Mouse (Mus musculus) hindbrain, embryonic 12.5 days (tissue): Measurements from ENCODE around the gene H2-Oa. TPM values are rescaled to one million over a fixed set of nuclear protein-coding genes. Genes with fewer than 3 reads are reported as not detected.

Experiments
- ATAC-seq: fragments of 200-750 bp; cut with Nextera tagmentation; 2 replicates; pipeline ENCODE4 v1.8.0; 2017; ENCODE audit warnings: moderate TSS enrichment; ENCODE audit not compliant: low FRiP score
- H3K27ac ChIP-seq: fragments of 300-500 bp; sonication (generic); 2 replicates; pipeline ENCODE4 v1.5.1; 2016; ENCODE audit warnings: mild to moderate bottlenecking
- H3K27me3 ChIP-seq: fragments of 300-500 bp; sonication (generic); 2 replicates; pipeline ENCODE4 v1.6.1; 2016; ENCODE audit warnings: mild to moderate bottlenecking
- H3K36me3 ChIP-seq: fragments of 300-500 bp; sonication (generic); 2 replicates; pipeline ENCODE4 v1.6.1; 2016; ENCODE audit warnings: mild to moderate bottlenecking
- H3K4me1 ChIP-seq: fragments of 300-500 bp; sonication (generic); 2 replicates; pipeline ENCODE4 v1.6.1; 2016
- H3K4me2 ChIP-seq: fragments of 300-500 bp; sonication (generic); replicated peaks from 2 replicates; pipeline ENCODE4 v1.6.1; 2016; ENCODE audit warnings: mild to moderate bottlenecking
- H3K4me3 ChIP-seq: fragments of 300-500 bp; sonication (generic); 2 replicates; pipeline ENCODE4 v1.5.1; 2016; ENCODE audit warnings: mild to moderate bottlenecking
- H3K9ac ChIP-seq: fragments of 300-500 bp; sonication (generic); 2 replicates; pipeline ENCODE4 v1.6.1; 2016; ENCODE audit warnings: mild to moderate bottlenecking, moderate library complexity
- H3K9me3 ChIP-seq: fragments of 300-500 bp; sonication (generic); replicated peaks from 2 replicates; pipeline ENCODE4 v1.6.1; 2016; ENCODE audit warnings: mild to moderate bottlenecking
- WGBS: fragments of 180-500 bp; shearing (Covaris S2); methylation state at CpG from one replicate; pipeline ENCODE4 v1.1.7; 2016; 5-methylcytosine and 5-hydroxymethylcytosine counted together
- polyA plus RNA-seq: library from polyadenylated mRNA; unstranded; fragments of >200 nt; fragmentation: Nextera tagmentation; extraction: Ambion mirVana; gene quantifications from 2 replicates; pipeline ENCODE4 v1.2.1, GENCODE M21; 2016

Gene H2-Oa
- polyA plus RNA-seq, result 0.29 and 0.39 TPM in 2 replicates

- 0 out of 2 replicates have a peak, but pooled peaks cover 3% of the 10 kb centered on the region for H3K4me1 ChIP-seq
- H3K9me3 ChIP-seq, result no peaks in the 10 kb centered on the region
- ATAC-seq, result no peak
- H3K4me3 ChIP-seq, result no peak within 1 kb of the TSS
- no peak within 1 kb of the TSS; the same call in 1 of the 2 replicates for H3K9ac ChIP-seq
- H3K27me3 ChIP-seq, result no peaks in the 10 kb centered on the region
- no peak within 1 kb of the TSS for H3K27ac ChIP-seq
- 42% methylated on average over 11 of the region's 11 CpGs for WGBS
- H3K36me3 ChIP-seq, result no peaks in the 10 kb centered on the region
- H3K4me2 ChIP-seq, result no peak within 1 kb of the TSS
Measured at GRCm38 (mm10) chr17:34092197-34092875, at the start of gene H2-Oa. H2-Oa (plus strand) TSS chr17:34092340.

- ATAC-seq, result no peak
- Histone ChIP-seq H3K9ac (no peak overlapping the region), H3K9me3 (peaks cover 5% of the 10 kb centered on the region; the same call in 1 of the 2 replicates), H3K36me3 (no peaks in the 10 kb centered on the region), H3K4me1 (peaks cover 13% of the 10 kb centered on the region), H3K4me3 (no peak overlapping the region), H3K27me3 (peaks cover 9% of the 10 kb centered on the region; the same call in 1 of the 2 replicates), H3K4me2 (no peak overlapping the region), H3K27ac (no peak overlapping the region)
- 80% methylated on average over 14 of the region's 14 CpGs for WGBS
Measured at GRCm38 (mm10) chr17:34045941-34046340, 46.2 kb upstream of the H2-Oa start.

DNA sequence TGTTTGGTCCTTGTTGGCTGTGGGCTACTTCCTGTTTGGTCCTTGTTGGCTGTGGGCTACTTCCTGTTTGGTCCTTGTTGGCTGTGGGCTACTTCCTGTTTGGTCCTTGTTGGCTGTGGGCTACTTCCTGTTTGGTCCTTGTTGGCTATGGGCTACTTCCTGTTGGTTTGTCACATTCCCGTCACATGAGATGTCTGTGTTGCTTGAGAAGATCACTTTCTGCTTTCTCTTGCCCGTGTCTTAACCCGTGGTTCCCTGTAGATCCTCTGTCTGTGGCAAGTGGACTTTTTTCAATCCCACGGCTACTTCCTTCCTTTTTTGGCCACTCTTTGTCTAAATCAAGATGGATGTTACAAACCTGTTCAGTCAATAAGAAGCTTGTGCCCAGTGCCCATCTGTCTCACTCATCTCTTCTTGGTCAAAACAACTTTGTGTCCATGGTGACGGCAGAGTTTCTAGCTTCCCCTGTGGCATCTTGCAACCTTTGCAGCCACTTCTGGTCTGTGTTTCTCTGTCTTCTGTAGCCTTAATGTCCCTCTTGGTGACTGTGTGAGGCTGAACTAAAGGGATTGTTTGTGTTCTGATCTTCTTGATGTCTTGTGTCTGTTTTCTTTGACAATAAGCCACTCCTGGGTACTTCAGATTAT is 44.6 kb upstream of the H2-Oa start:
- H3K9me3 ChIP-seq, result peaks cover 5% of the 10 kb centered on the region; the same call in 1 of the 2 replicates
- no peak overlapping the region for H3K4me2 ChIP-seq
- 0 out of 2 replicates have a peak, but pooled peaks cover 3% of the 10 kb centered on the region for H3K36me3 ChIP-seq
- H3K9ac ChIP-seq, result no peak overlapping the region
- H3K27me3 ChIP-seq, result no peaks in the 10 kb centered on the region
- no peak overlapping the region for H3K4me3 ChIP-seq
- WGBS, result 92% methylated on average over 5 of the region's 5 CpGs
- no peaks in the 10 kb centered on the region for H3K4me1 ChIP-seq
- no peak for ATAC-seq
- H3K27ac ChIP-seq, result no peak overlapping the region

DNA sequence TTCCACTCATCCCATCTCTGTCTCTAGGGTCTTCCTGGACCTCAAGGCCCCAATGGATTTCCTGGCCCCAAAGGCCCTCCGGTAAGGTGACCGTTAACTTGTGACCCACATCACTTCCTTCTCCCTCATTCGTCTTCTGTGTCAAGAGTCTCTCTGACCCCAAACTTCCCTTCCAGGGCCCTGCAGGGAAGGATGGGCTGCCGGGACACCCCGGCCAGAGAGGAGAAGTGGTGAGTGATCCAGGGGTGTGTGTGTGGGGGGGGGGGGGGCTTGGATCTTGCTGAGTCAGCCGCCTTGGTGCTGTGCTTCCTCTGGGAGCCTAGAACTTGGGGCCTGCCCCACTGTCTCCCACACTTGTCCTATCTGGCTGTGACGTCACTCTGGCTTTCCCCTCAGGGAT is 34.9 kb upstream of the H2-Oa start:
- H3K4me3 ChIP-seq, result no peak overlapping the region
- no peak overlapping the region for H3K27ac ChIP-seq
- no peak overlapping the region for H3K4me2 ChIP-seq
- H3K36me3 ChIP-seq, result 0 out of 2 replicates have a peak, but pooled peaks cover 17% of the 10 kb centered on the region
- no peak overlapping the region for H3K9ac ChIP-seq
- no peaks in the 10 kb centered on the region for H3K9me3 ChIP-seq
- no peak for ATAC-seq
- no peaks in the 10 kb centered on the region for H3K4me1 ChIP-seq
- WGBS, result 76% methylated on average over 6 of the region's 7 CpGs
- no peaks in the 10 kb centered on the region for H3K27me3 ChIP-seq

- Histone ChIP-seq H3K27me3 (no peaks in the 10 kb centered on the region), H3K4me1 (no peaks in the 10 kb centered on the region), H3K4me2 (no peak overlapping the region), H3K4me3 (no peak overlapping the region), H3K9me3 (no peaks in the 10 kb centered on the region), H3K36me3 (peaks cover 10% of the 10 kb centered on the region; the same call in 1 of the 2 replicates), H3K9ac (no peak overlapping the region), H3K27ac (no peak overlapping the region)
- WGBS, result 50% methylated on average over 3 of the region's 3 CpGs
- ATAC-seq, result no peak
Measured at GRCm38 (mm10) chr17:34068864-34069263, 23.3 kb upstream of the H2-Oa start.

GRCm38 (mm10) chr17:34072091-34072490 is 20.0 kb upstream of the H2-Oa start:
- Histone ChIP-seq H3K9me3 (no peaks in the 10 kb centered on the region), H3K4me2 (no peak overlapping the region), H3K9ac (no peak overlapping the region), H3K27me3 (peaks cover 16% of the 10 kb centered on the region), H3K4me3 (no peak overlapping the region), H3K36me3 (no peaks in the 10 kb centered on the region), H3K27ac (no peak overlapping the region), H3K4me1 (0 out of 2 replicates have a peak, but pooled peaks cover 4% of the 10 kb centered on the region)
- no peak for ATAC-seq
- 74% methylated on average over 5 of the region's 5 CpGs for WGBS

GRCm38 (mm10) chr17:34075271-34075670 is 16.9 kb upstream of the H2-Oa start:
- ATAC-seq, result no peak
- no peak overlapping the region for H3K27ac ChIP-seq
- H3K9me3 ChIP-seq, result no peaks in the 10 kb centered on the region
- H3K9ac ChIP-seq, result no peak overlapping the region
- H3K4me1 ChIP-seq, result 0 out of 2 replicates have a peak, but pooled peaks cover 4% of the 10 kb centered on the region
- H3K27me3 ChIP-seq, result peaks cover 20% of the 10 kb centered on the region
- 40% methylated on average over 7 of the region's 7 CpGs for WGBS
- no peak overlapping the region for H3K4me2 ChIP-seq
- no peak overlapping the region for H3K4me3 ChIP-seq
- no peaks in the 10 kb centered on the region for H3K36me3 ChIP-seq

GRCm38 (mm10) chr17:34077549-34077948 is 14.6 kb upstream of the H2-Oa start:
- H3K27me3 ChIP-seq, result peaks cover 20% of the 10 kb centered on the region
- H3K27ac ChIP-seq, result no peak overlapping the region
- no peak overlapping the region for H3K4me2 ChIP-seq
- under 1% methylated on average over 9 of the region's 9 CpGs for WGBS
- H3K4me3 ChIP-seq, result no peak overlapping the region
- H3K9ac ChIP-seq, result no peak overlapping the region
- no peaks in the 10 kb centered on the region for H3K9me3 ChIP-seq
- no peaks in the 10 kb centered on the region for H3K36me3 ChIP-seq
- 0 out of 2 replicates have a peak, but pooled peaks cover 4% of the 10 kb centered on the region for H3K4me1 ChIP-seq
- ATAC-seq, result no peak

DNA sequence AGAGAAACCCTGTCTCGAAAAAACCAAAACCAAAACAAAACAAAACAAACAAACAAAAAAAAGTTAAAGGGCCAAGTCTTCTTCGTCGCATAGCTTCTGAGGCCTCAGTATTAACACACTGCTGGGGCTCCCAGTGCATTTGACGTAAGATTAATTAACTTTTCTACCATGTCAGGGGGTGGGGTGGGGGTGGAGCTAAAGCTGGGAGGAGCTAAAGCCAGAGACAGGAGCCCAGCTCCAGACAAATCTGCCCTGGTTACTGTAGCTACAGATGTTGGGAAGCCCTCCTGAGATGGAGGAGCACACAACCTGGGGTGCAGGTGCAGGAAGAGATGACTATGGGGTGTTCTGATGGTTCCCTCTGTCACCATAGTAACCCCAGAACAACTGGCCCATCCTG is 14.0 kb upstream of the H2-Oa start:
- 49% methylated on average over 4 of the region's 4 CpGs for WGBS
- peaks cover 20% of the 10 kb centered on the region for H3K27me3 ChIP-seq
- peaks cover 8% of the 10 kb centered on the region for H3K4me1 ChIP-seq

GRCm38 (mm10) chr17:34079002-34079401 is 13.1 kb upstream of the H2-Oa start:
- WGBS, result 91% methylated on average over 11 of the region's 11 CpGs
- Histone ChIP-seq H3K4me1 (peaks cover 11% of the 10 kb centered on the region), H3K27me3 (peaks cover 20% of the 10 kb centered on the region), H3K4me2 (no peak overlapping the region), H3K9me3 (no peaks in the 10 kb centered on the region), H3K4me3 (no peak overlapping the region), H3K36me3 (no peaks in the 10 kb centered on the region), H3K9ac (no peak overlapping the region), H3K27ac (no peak overlapping the region)
- no peak for ATAC-seq

More for the DNA sequence above, 14.0 kb upstream of the H2-Oa start:
- H3K9me3 ChIP-seq, result no peaks in the 10 kb centered on the region
- no peaks in the 10 kb centered on the region for H3K36me3 ChIP-seq
- no peak overlapping the region for H3K4me2 ChIP-seq
- H3K9ac ChIP-seq, result no peak overlapping the region
- H3K27ac ChIP-seq, result no peak overlapping the region
- H3K4me3 ChIP-seq, result no peak overlapping the region
- no peak for ATAC-seq

DNA sequence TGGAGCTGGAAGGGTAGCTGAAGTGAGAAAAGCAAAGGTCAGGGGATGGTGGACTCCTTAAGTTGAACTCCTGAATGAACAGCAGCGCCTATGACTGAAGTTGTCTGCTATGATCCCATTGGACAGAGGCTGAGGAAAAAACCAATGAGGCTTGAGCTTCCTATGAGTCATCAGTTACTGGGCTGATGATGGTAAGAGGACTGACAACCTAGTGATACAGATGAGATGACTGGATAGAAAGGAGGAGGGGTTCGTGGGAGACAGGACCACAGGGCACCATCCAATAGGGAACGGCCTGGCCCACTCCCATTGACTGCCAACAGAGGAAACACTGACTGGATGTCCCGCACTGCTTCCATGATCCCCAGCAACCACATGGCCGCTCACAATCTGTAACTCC is 12.5 kb upstream of the H2-Oa start:
- Histone ChIP-seq H3K27me3 (peaks cover 20% of the 10 kb centered on the region), H3K36me3 (no peaks in the 10 kb centered on the region), H3K4me2 (no peak overlapping the region), H3K9ac (no peak overlapping the region), H3K27ac (no peak overlapping the region), H3K4me1 (peaks cover 11% of the 10 kb centered on the region), H3K4me3 (no peak overlapping the region), H3K9me3 (no peaks in the 10 kb centered on the region)
- 15% methylated on average over 5 of the region's 5 CpGs for WGBS
- ATAC-seq, result peak; percentile 82

- ATAC-seq, result no peak
- H3K9ac ChIP-seq, result no peak overlapping the region
Measured at GRCm38 (mm10) chr17:34083104-34083503, 9.0 kb upstream of the H2-Oa start.

More at GRCm38 (mm10) chr17:34083104-34083503, 9.0 kb upstream of the H2-Oa start:
- H3K27ac ChIP-seq, result no peak overlapping the region
- H3K4me3 ChIP-seq, result no peak overlapping the region
- peak overlapping the region; percentile 17; the same call in 1 of the 2 replicates for H3K4me2 ChIP-seq
- H3K36me3 ChIP-seq, result no peaks in the 10 kb centered on the region
- no peaks in the 10 kb centered on the region for H3K9me3 ChIP-seq
- 4% methylated on average over 8 of the region's 8 CpGs for WGBS
- no peaks in the 10 kb centered on the region for H3K27me3 ChIP-seq
- peaks cover 7% of the 10 kb centered on the region for H3K4me1 ChIP-seq
